Mouse (Mus musculus) gastrocnemius, postnatal 25 days (tissue): ENCODE data around the gene Prdx4. TPM values are rescaled to one million over a fixed set of nuclear protein-coding genes. Genes with fewer than 3 reads are reported as not detected.
"Not testable (repeated sequence)": the region's sequence is repeated elsewhere in the genome, so short reads cannot be mapped to it uniquely, and the experiment has no call there.

Experiments
- DNase-seq: peaks from one replicate; pipeline ENCODE4 v3.0.0; 2022
- long read RNA-seq, 2 experiments: library from polyadenylated mRNA; stranded (forward); transcript quantifications; one replicate each; pipeline ENCODE4 v2.0.0; 2021
- total RNA-seq, 2 experiments: library from RNA; stranded (reverse); gene quantifications; 1 replicate in 1 of 2; 2 replicates in 1 of 2; pipeline ENCODE4 v1.2.3; 2021

The Prdx4 gene
- total RNA-seq: 10 to 100 TPM; 10.1 to 13.0 TPM
- long read RNA-seq, experiment 1, transcript Prdx4-201 (7 exons, 990 nt): major isoform, 9 of 9 reads
- long read RNA-seq, experiment 1, partial matches to known transcripts: 0 of 9 reads
- long read RNA-seq, experiment 1, other reads (novel, unspliced or antisense): 0 of 9 reads
- long read RNA-seq, experiment 2, transcript Prdx4-201 (7 exons, 990 nt): major isoform, 10 of 10 reads
- long read RNA-seq, experiment 2, partial matches to known transcripts: 0 of 10 reads
- long read RNA-seq, experiment 2, other reads (novel, unspliced or antisense): 0 of 10 reads

DNA sequence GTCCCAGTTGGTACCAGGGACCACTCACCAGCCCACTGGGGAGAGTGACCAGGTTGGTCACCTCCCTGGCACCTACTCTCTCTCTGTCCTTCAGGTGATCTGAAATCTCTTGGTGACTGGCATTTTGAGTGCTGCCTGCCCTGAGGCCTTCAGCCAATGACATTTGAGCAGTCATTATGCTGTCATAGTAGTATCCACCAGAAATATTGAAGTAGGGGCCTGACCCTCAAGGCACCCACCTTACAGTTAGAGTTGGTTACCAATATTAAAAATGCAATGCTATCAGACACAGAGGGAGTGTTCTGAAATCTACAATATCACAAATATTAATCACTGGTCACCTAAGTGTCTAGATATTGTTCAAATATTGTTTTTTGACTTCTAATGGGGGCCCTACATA lies at the start of gene Prdx4:
Gene Prdx4 (minus strand): TSS at position 101 of the 400 bp plus-strand sequence.
- DNase-seq: no peak

DNA sequence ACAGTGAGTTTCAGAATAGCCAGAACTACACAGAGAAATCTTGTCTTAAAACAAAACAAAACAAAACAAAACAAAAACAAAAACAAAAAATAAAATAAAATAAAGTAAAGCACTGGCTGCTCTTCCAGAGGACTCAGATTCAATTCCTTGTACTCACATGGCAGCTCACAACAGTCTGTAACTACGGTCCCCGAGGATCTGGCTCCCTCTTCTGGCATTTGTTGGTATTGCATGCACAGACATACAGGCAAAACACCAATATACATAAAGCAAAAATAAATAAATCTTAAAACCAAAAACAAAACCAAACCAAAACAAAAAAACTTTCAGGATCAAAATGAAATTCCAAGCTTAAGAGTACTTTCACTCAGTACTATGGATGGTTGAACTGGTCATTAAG lies 36.0 kb upstream of the Prdx4 start:
- DNase-seq: no peak

GRCm38 (mm10) chrX:155375458-155375857 lies 34.9 kb upstream of the Prdx4 start:
- no peak for DNase-seq

DNA sequence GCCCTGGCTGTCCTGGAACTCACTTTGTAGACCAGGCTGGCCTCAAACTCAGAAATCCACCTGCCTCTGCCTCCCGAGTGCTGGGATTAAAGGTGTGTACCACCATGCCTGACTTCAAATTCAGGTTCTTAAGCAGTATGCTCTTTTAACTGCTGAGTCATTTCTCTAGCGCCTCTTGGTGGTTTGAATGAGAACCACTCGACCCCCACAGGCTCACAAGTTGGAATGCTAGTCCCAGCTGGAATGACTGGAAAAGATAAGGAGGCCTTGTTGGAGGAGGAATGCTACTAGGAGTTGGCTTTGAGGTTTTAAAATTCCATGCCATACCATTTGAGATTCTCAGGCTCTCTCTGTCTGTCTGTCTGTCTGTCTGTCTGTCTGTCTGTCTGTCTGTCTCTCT lies 29.6 kb upstream of the Prdx4 start:
- not testable (repeated sequence) for DNase-seq

DNA sequence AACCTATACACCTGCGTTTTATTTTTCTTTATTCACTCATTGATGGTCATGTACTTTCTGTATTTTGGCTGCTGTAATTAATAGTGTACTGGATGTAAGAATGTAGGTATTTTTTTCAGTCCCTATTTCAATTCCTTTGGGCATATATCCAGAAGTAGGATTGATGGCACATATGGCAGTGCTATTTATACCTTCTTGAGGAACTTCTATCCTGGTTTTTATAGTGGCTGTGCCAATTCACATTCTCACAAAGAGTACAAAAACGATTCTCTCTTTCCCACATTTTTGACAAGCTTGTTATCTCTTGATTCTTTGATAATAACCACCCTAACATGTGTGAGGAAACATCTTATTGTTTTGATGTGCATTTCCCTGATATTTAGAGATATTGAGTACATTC lies 24.5 kb upstream of the Prdx4 start:
- DNase-seq: no peak

- no peak for DNase-seq
These were observed 5.7 kb upstream of the Prdx4 start for GRCm38 (mm10) chrX:155346249-155346648.

- DNase-seq: peak; percentile 69
These were observed 2.4 kb downstream of the Prdx4 start for GRCm38 (mm10) chrX:155337905-155338721.

- no peak for DNase-seq
These were observed 3.0 kb downstream of the Prdx4 start for GRCm38 (mm10) chrX:155337567-155337904.

GRCm38 (mm10) chrX:155318005-155318404 lies 22.5 kb downstream of the Prdx4 start:
- DNase-seq: no peak

DNA sequence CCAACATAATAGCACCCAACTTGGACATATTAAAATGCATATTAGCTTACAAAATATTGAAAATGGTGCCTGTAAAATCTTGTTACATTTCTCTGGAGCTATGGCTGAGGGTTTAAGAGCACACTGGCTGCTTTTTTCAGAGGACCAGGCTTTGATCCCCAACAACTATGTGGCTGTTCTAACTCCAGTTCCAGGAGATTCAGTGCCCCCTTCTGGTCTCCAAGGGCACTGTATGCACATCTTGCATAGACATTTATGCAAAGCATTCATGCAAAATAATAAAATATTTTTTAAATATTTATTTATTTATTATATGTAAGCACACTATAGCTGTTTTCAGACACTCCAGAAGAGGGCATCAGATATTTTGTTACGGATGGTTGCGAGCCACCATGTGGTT lies 34.2 kb downstream of the Prdx4 start:
- no peak for DNase-seq

DNA sequence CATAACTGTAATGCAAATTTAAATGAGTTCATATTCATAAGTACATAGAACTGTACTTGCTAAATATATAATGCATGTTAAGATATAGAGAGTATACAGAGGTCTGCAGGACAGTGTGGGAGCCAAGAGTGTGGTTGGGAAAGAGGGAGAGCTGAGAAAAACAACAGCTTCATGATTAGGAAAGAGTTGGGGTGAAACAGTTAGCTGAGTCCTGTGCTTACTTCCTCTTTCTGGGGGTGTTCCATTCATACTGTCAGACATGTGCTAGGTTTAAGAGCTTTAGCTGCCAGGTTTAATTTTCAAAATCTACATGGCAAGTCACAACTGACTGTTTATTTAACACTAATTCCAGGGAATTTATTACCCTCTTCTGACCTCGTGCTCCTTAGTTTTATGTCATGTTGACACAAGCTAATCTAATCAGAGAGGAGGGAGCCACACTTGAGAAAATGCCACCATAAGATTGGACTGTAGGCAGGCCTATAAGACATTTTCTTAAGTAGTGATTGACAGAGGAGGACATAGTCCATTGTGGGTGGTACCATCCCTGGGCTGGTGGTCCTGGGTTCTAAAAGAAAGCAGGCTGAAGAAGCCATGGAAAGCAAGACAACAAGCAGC lies 60.0 kb downstream of the Prdx4 start:
- DNase-seq: no peak

DNA sequence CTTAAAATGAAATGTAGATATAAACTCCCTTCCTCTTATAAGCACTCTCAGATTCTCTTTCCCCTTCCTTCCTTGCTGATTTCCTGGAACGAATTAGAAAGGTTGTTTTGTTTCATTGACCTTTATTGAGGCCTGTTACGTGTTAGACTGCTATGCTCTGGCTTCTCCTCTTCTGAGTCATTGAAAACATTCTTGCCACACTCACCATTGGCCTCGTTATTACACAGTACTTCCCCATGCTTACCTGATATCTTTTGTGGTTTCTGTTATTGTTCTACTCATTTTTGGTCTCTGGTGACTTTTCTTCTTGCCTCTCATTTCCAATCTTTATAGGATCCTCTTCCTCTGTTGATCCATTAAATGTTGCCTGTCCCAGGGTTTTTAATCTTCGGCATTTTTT lies 62.1 kb downstream of the Prdx4 start:
- DNase-seq: no peak

Other genes starting within 250 kb of the Prdx4 start
- gene Magea2, start 247.1 kb downstream of the Prdx4 start, total RNA-seq: not detected
- not detected for gene Cldn34b2, start 212.3 kb downstream of the Prdx4 start, total RNA-seq
- 10 to 100 TPM; 24.1 to 29.2 TPM for gene Sat1, start 124.3 kb downstream of the Prdx4 start, total RNA-seq
- gene Acot9, start 78.3 kb downstream of the Prdx4 start, total RNA-seq: 10 to 100 TPM; 23.1 to 27.8 TPM